Comparison of ENCODE assay signal across 24 mouse cellular contexts in the genomic region with DNA sequence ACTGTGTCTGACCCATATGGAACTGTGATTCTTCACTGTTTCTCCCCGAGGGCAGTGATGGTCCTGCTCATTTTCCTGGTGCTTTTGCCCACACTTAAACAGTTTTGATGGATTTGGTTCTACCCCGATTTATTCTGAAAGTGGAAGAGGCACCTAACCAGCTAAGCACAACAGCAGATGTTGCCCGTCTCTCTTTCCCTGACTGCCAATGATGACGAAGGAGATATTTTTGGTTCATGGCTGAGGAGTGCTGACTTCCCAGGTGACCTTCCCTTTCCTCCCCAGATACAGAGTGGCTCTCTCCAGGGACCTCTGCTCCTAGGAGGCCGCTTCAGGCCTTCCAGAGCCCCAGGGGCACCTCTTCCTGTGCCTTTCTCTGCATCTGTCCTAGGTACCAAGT.
DNase-seq lines count a peak whose midpoint lies in the region; ATAC-seq and TF ChIP-seq lines count a peak whose summit lies in the region.
"Had no signal": no experiment of that assay in that cellular context is flagged by ENCODE, and none has a peak within 500 bp of the region (broad histone marks: within the 10 kb centered on the region; RNA-seq: fewer than 3 reads in every experiment).

No protein-coding gene starts in this region.

- ATAC-seq in heart, embryonic 11.5 days (replicated peaks; ENCODE audit: insufficient number of reproducible peaks, low FRiP score, low TSS enrichment), result no peak
- ATAC-seq: activated CD4-positive, CD25-positive, alpha-beta regulatory T cell, adult 4 months; forebrain, embryonic 13.5 days; forebrain, embryonic 16.5 days; hindbrain, embryonic 16.5 days; intestine, embryonic 15.5 days had no signal

- no peak overlapping the region for H3K4me3 ChIP-seq in heart, embryonic 11.5 days (ENCODE audit: low read depth, low read length)
- no peak overlapping the region for H3K4me3 ChIP-seq in left cerebral cortex, adult 2 months
- H3K4me3 ChIP-seq: forebrain, embryonic 10.5 days; forebrain, embryonic 13.5 days; heart, adult 2 months; heart, embryonic 12.5 days; heart, embryonic 15.5 days; hindbrain, embryonic 10.5 days; hindbrain, embryonic 13.5 days; intestine, embryonic 15.5 days had no signal

- H3K27me3 ChIP-seq in heart, embryonic 11.5 days (ENCODE audit: control insufficient read depth, insufficient read depth, low read length), result no peaks in the 10 kb centered on the region
- H3K27me3 ChIP-seq: forebrain, embryonic 13.5 days; heart, embryonic 12.5 days; heart, embryonic 15.5 days; hindbrain, embryonic 13.5 days; intestine, embryonic 15.5 days had no signal

- no peak overlapping the region for H3K9ac ChIP-seq in heart, embryonic 11.5 days (ENCODE audit: low read depth, low read length)
- H3K9ac ChIP-seq: forebrain, embryonic 13.5 days; heart, embryonic 12.5 days; heart, embryonic 15.5 days; hindbrain, embryonic 13.5 days; intestine, embryonic 15.5 days had no signal

- peak; percentile 2 for DNase-seq in cerebellum, adult 9-11 months
- DNase-seq in cerebellum, adult 18-20 months, result no peak
- DNase-seq in heart, adult 8-10 months (ENCODE audit: low spot score), result peak; percentile 1
- DNase-seq in left cerebral cortex, adult 2 months (ENCODE audit: extremely low spot score in 1 of 2, low spot score in 2 of 2), result no peak
- DNase-seq in left cerebral cortex, adult 18-20 months (ENCODE audit: low spot score in 2 of 2), result no peak
- DNase-seq in spleen, postnatal 4 days (ENCODE audit: low spot score in 2 of 2), result no peak
- DNase-seq: adrenal gland, adult 8-10 months; adrenal gland, postnatal 25 days; cerebellum, adult 2 months; cerebellum, postnatal 10 days; cerebellum, postnatal 36 days; gastrocnemius, postnatal 25 days had no signal

- no peak for TF ChIP-seq CTCF in left cerebral cortex, adult 2 months (IDR thresholded peaks at IDR 0.05)

- H3K36me3 ChIP-seq in heart, embryonic 11.5 days (ENCODE audit: control insufficient read depth, insufficient read depth, low read length), result no peaks in the 10 kb centered on the region
- H3K36me3 ChIP-seq: forebrain, embryonic 10.5 days; heart, embryonic 12.5 days; heart, embryonic 15.5 days; hindbrain, embryonic 10.5 days; intestine, embryonic 15.5 days had no signal

- intact Hi-C loops in left cerebral cortex, adult 2 months (cut with DNase I), result no loop called here

- H3K4me2 ChIP-seq in heart, embryonic 11.5 days, result no peak overlapping the region
- H3K4me2 ChIP-seq: forebrain, embryonic 13.5 days; heart, embryonic 12.5 days; heart, embryonic 15.5 days; hindbrain, embryonic 13.5 days; intestine, embryonic 15.5 days had no signal

- H3K27ac ChIP-seq in heart, embryonic 11.5 days (ENCODE audit: low read depth, low read length), result no peak overlapping the region
- H3K27ac ChIP-seq in left cerebral cortex, adult 2 months, result peak overlapping the region; percentile 67
- H3K27ac ChIP-seq: forebrain, embryonic 10.5 days; forebrain, embryonic 13.5 days; heart, adult 2 months; heart, embryonic 15.5 days; hindbrain, embryonic 10.5 days; hindbrain, embryonic 13.5 days; intestine, embryonic 15.5 days had no signal

- WGBS in heart, embryonic 11.5 days (ENCODE audit: insufficient replicate concordance), result 51% methylated on average over 5 of the region's 5 CpGs

- no peaks in the 10 kb centered on the region for H3K9me3 ChIP-seq in heart, embryonic 11.5 days (replicated peaks; ENCODE audit: control insufficient read depth, low read length)
- H3K9me3 ChIP-seq: forebrain, embryonic 10.5 days; forebrain, embryonic 13.5 days; heart, embryonic 12.5 days; heart, embryonic 15.5 days; hindbrain, embryonic 10.5 days; hindbrain, embryonic 13.5 days; intestine, embryonic 15.5 days had no signal

- H3K4me1 ChIP-seq in heart, embryonic 11.5 days (ENCODE audit: control insufficient read depth, insufficient read depth, low read length), result no peaks in the 10 kb centered on the region
- H3K4me1 ChIP-seq: hindbrain, embryonic 10.5 days; hindbrain, embryonic 13.5 days; intestine, embryonic 15.5 days had no signal

Comparison
In these comparisons a context has a peak if more than half of its experiments do, and no peak if none do; other contexts are left out.
1. DNase-seq: peak in cerebellum, adult 9-11 months (single experiment) and heart, adult 8-10 months (single experiment); none in cerebellum, adult 18-20 months (0 of 2), left cerebral cortex, adult 2 months (0 of 2), left cerebral cortex, adult 18-20 months (0 of 2) and spleen, postnatal 4 days (0 of 2).